Mouse (Mus musculus) kidney, adult 11 months (tissue): ENCODE measurements around the gene Cux1.
A peak's percentile ranks its signal among the peaks of the same experiment; 100 is the strongest.

ENCODE experiments used
- DNase-seq: peaks from one replicate; pipeline ENCODE4 v3.0.0; 2022

Cux1 gene

GRCm38 (mm10) chr5:136469301-136469700 is 98.0 kb downstream of the Cux1 start:
- DNase-seq, result no peak

DNA sequence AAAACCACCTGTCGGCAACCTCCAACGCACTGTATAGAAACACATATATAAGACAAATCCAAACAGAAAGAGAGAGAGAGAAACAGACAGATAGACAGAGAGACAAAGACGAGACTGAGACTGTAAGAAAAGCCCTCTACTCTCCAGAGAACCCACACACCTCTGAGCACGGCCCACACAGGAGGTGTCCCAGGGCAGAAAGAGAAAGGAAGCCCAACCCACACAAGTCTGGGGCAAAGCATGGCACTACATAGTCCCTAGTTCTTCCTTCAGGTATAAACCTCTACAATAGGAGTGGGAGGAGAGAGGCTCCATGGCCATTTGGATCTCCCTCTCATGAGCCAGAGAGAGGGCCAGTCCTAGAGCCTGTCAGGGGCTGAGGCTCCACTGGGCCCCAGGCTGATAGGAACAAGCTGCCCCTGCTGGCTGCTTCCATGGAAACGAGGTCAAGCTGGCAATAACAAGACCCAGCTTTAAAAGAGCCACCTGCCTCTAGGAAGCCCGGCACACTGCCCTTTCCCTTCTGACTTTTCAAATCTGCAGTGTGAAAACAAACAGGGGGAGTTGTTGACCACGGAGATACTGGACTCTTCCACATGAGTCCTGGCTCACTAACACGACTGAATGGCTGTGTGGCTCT is 99.8 kb downstream of the Cux1 start:
- peak; percentile 77 for DNase-seq

DNA sequence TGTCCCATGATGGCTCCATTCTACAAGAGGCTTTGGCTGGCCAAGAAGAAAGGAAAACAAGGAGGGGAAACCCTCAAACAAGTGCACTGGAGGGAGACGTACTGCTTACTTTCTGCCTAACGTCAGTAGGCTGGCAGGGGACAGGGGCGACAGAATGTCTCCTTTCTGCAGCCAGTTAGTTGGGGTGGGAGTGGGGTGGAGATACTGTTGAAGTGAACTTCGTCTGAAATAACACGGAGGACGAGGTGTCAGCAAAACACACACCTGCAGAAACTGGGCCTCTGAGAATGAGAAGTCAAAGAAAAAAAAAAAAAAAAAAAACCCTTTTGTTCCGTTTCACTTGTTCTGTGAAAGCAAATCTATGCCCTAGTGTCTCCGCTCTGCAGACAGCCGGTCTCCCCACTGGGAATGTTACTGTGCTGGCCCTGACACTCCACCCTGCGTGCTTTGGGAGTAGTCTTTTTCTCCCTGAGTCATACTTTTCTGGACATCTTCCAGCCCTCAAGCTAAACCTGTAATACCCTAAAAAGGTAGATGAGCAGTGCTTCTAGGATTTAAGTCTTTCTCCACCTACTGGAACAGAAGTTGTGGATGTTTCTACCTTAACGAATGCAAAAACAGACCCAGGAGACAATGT is 101.4 kb downstream of the Cux1 start:
- DNase-seq, result peak; percentile 38

DNA sequence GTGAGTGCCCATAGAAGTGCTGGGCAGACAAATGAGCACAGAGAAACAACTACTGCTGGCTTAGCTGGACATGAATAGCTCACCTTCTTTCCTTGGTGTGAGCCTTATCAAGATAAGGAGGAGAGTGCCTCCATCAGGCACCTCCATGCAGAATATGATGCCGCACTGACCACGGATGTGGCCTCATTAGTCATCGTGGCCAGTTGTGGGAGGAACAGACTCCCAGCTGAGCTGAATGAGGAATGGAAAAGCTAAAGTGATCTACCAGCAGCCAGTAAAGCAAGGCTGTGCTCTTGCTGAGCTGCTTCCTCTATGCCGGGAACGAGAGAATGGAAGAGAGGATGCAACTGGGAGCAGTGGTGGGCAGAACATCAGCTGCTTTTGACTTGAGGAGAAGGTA is 101.9 kb downstream of the Cux1 start:
- DNase-seq, result no peak

DNA sequence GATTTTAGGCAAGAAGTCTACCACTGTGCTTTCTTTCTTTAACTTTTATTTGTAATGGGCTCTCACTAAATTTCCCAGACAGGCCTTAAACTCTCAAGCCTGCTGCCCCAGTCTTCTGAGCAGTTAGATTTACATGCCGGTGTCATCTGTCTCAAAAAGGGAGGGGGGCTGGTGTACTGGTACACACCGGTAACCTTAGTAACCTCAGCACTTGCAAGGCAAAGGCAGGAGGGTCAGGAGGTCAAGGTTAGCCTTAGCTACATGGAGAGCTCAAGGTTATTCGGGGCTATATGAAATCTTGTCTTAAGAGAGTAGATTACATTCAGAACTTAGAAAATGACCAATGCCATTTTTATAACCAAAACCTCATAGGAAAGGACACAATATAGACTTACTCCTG is 102.4 kb downstream of the Cux1 start:
- DNase-seq, result no peak

- DNase-seq, result no peak
These were observed 103.2 kb downstream of the Cux1 start for GRCm38 (mm10) chr5:136464128-136464527.

DNA sequence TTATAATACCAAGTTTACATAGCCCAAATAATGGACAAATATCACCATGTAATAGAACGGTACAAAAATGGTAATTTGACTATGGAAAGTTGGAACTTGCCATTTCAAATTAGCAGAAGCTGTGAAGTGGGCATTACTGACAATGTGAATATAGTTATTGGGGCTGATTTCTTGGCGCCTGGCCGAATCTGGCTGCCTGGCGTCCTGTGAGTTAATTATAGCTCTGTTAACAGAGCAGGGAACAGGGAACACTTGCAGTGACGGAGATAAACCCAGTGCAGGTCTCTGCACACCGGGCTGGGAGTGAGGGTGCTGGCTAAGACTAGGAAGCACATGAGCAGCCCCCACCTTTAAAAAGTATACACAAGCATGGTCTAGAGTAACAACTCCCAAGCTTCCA is 104.7 kb downstream of the Cux1 start:
- no peak for DNase-seq

DNA sequence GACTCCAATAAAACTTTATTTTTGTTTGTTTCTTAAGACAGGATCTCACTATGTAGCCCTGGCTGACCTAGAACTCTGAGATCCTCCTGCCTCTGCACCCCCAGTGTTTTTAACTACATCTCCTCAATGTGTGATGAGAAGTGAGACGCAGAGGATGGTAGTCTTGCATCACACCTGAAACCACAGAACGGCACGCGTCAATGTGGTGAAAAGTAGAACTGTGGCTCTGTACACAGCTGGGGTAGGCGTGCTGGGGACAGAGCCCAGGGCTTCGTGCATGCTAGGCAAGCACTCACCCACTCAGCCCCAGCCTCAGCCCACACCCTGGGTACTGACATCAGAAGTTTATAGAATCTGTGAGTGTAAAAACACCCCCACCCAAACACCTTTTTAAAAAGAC is 107.4 kb downstream of the Cux1 start:
- no peak for DNase-seq

DNA sequence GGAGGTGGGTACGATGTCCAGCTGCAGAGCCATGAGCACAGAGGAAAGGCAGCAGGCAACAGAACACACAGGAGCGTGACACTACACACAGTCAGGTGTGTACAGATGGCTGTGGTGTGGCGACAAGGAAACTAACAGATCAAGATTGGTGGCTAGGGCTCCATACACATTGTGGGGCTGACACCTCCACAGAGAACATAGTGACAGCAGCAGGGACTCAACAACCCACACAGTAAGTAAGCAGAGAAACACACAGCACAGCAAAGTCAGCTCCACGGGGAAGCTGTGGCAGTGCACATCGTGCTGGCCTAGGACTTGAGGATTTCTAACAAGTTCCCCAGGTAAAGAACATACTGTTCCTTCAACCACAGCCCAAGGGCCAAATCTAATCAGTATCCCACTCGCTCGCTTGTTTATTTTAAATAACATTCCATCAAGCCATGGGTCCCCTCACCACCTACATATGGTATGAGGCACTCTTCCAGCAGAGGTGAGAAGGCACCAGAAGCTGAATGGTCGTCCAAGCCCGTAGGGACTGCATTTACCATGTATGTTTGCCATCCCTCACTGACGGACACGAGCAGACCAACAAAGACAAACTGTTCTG is 108.3 kb downstream of the Cux1 start:
- DNase-seq, result no peak

- DNase-seq, result peak; percentile 36
These were observed 109.0 kb downstream of the Cux1 start for GRCm38 (mm10) chr5:136458102-136458863.

DNA sequence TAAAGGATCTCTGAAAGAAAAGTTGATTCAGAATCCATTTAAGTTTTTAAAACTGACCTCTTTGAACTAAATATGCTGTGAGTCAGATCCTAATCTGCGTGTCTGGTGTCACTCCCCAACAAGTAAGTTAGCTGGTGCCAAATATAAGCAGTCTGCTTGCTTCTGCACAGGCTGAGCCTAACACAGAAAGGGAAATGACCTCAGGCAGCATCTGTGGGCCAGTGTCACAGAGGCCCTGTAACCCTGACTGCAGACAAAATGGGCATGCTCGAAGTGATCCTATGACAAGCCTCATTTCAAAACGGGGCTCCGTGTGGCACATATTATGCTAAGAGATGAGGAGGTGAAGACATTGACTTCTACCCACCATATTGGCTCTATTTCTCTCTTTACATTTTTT is 110.9 kb downstream of the Cux1 start:
- DNase-seq, result no peak

DNA sequence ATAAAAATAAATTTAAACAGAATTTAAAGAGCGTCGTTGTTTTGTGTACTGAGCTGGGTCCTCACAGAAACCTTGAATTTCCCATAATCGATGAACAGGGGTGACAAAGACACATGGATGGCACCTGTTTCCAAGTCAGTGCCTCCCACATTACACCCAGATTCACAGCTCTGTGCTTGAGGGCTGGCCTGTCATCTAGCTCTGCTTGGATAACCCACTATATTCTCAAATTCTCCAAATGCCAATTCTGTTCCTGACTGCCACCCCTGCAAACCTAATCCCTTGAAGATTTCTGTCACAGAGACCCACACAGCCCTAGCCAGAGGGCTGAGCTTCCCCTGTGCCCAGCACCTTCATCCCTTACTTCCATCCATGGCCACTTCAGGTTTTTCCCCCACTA is 114.6 kb downstream of the Cux1 start:
- DNase-seq, result no peak

DNA sequence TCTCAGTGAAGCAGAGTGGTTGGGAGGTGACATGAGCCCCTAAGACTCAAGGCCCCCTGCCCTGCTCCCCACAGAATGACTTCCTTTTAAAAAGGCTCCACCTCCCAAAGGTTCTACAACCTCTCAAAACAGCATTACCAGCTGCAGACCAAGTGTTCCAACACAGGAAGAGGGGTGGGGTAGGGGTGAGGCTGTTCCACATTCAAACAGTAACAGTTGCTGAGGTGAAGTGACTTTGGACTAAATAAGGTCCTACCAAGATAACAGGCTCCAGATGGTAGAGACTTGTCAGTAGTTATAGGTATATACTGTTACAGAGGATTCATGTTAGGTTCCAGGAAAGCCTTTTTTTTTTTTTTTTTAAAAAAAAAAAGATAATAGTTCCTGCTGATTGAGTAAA is 117.5 kb downstream of the Cux1 start:
- DNase-seq, result no peak

GRCm38 (mm10) chr5:136445967-136446366 is 121.3 kb downstream of the Cux1 start:
- no peak for DNase-seq

DNA sequence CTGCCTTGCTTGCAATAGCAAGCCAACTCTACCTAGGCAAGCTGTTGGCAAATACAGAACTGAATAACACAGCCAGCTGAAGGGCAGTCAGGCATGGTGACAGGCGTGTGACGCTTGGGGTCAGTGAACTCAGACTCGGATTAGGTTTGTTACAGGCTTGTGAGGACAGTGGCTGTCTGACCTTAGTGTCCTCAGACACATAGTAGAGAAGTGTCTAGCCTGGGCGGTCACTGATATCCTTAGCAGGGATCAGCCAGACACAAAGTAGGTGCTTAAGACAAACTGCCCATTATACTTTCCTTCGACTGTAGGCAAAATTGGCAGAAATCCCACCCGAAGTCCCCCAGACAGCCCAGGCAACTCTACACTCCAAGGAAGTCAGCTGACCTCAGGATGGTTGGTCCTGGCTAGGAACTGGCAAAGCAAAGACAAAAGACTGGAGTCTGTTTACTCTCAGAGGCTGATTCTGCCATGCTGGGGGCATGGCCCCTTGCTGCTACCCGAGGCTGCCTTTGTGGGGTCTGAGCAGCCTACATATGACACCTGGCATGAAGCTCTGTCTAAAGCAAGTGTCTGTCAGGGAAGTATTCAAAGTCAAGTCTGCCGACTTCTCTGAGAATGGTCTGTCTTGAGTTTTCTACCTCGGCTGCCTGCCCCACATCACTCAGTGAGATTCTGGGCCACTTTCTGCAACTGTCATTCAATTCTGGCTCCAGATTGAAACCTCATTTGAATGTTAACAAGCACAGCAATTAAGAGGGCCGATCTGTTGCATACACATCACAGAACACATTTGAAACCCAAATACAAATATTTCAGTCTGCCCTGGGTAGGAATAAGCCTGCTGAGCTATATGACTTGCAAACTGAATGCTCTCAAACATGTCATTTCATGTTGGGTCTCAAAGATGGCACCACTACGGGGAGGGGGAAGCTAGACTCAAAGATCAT is 124.8 kb downstream of the Cux1 start:
- peak; percentile 77 for DNase-seq

DNA sequence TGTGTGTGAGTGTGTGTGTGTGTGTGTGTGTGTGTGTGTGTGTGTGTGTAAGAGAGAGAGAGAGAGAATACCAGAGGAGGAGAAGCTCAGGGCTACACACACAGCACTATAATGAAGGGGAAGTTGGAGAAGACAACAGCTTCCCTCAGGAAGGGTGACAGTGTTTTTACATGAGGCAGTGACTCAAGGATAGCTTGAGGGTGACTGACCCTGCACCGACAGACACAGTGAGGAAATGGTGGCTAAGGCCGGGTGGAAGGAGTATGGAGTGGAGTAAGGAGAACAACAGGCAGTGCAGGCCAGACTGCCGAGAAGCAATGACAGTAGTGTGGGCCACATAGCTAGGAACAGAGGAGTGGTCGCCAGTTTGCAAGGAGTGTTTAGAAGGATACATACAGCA is 137.6 kb downstream of the Cux1 start:
- DNase-seq, result no peak

DNA sequence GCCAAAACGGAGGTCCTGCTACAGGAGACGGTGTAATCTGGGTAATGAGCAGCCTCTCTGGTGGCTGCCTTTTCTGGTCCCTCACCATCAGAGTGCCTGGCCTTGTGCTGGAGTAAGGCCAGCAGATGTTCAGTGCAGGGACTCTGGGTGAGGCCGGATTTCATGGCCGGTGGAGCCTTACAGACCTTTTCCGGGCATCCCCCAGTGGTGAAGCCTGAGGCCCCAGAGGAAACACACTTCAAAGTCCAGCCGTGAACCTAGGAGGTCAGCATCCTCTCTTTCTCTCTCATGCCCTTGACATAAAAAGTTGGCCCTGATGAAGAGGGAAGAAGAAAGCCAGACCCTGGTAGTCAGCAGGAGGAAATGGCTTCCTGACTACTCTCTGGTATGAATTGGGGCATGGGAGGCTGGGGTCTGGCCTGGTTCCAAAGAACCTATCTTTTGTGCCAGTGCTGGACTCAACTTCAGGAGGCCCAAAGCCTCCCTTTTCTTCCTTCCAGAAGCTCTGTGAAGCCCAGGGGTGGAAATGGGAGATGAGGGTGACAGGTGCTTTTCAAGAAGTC is 138.7 kb downstream of the Cux1 start:
- peak; percentile 58 for DNase-seq

DNA sequence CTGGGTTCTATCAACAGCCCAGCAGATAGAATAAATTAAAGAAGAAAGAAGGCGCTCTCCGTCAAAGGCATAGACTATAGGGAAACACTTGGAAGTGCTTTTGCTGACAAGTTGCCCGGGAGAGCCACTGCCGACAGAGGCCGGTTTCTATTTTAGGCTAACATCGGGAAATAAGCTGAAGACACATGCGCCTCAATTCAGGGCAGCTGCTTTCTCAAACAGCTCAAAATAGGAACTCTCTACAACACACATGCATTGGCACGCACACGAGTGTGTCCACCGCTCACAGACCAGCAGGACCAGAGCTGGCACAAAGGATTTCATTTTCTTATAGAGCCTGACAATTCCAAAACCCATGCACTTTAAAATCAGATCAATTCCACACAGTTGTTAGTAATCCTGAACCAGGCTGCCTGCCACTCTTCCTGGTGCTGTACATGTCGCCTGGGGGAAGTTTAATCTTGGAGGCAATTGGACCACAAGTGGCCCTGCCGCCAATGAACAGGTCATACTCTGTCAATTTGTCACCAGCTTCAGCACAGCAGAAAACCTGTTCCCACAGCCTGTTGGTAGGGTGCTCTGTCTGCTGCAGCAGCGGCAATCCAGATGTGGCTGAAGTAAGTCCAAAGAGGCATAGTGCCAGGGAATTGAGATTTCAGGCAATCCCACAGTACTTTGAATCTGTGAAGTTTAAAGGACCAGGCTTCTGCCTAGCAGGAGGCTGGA is 139.4 kb downstream of the Cux1 start:
- DNase-seq, result peak; percentile 77

DNA sequence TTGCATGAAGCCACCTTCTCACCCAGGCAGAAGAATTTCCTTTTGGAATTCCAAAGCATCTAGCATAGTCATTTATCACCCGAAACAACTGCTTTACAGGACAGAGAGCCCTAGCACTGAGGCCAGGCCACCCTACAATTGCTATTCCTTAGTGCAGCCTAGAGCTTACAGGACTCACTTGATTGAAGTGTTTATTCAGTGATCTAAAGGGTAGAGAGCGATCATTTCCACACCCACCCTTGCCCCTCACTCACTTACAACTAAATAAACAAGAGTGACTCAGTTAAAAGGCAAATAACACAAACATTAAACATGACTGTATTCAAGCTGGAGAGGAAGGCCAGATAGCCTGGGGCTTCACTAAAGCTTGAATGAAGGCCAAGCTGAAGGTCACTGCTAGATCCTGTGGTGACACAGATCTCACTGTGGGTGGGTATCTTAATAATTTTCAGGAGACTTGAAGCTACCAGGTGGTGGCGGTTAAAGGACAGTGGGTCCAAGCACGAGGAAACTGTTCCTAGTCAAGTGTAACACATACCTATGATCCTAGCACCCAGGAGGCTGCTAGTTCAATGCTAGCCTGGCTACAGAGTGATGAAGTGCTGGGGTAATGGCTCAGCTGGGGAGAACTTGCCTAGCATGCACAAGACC is 140.0 kb downstream of the Cux1 start:
- peak; percentile 27 for DNase-seq

DNA sequence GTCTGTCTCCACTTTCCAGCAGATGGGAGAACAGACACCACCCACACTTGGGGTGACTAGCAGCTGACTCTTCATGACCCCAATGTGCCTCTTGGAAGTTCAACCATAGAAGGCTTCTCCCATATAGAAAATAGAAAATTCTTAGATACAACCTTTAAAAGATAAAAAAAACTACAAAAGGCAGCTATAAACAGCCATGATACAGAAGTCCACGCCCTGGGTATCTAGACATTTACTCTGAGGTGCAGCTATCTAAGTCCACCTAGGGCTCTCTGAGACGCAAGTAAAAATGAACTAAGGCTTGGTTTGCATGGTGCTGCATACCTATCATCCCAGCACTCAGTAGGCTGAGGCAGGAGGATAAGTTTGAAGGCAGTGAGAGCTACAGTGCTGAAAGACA is 144.3 kb downstream of the Cux1 start:
- no peak for DNase-seq

GRCm38 (mm10) chr5:136421885-136422284 is 145.4 kb downstream of the Cux1 start:
- DNase-seq, result no peak
